Mouse (Mus musculus) CH12.LX (cell line): ENCODE measurements at regions not wholly inside any gene's neighbourhood (a gene's known extent, or its start where the extent isn't known, plus 50 kb on each side); places are given as distances from the start of the nearest gene placed in this dataset.

ENCODE experiments used
- DNase-seq: peaks from one replicate; pipeline ENCODE4 v3.0.0-alpha.2; 2013; ENCODE audit errors: extremely low read depth
- H3K27ac ChIP-seq: 2 replicates; pipeline ENCODE4 v1.5.1; 2012; ENCODE audit warnings: low read depth, mild to moderate bottlenecking, control low read depth, moderate library complexity; ENCODE audit not compliant: insufficient read depth
- H3K27me3 ChIP-seq: replicated peaks from 2 replicates; pipeline ENCODE3; 2012; ENCODE audit warnings: inconsistent platforms
- H3K36me3 ChIP-seq, 2 experiments: replicated peaks in 1 of 2; 2 replicates each; pipeline versions ENCODE3 to v1.6.1; 2012; ENCODE audit warnings: inconsistent platforms in 1 of 2, low read length in 1 of 2, mild to moderate bottlenecking in 1 of 2, mixed read lengths in 1 of 2, moderate library complexity in 1 of 2; ENCODE audit not compliant: control insufficient read depth in 1 of 2, insufficient read depth in 1 of 2
- H3K4me1 ChIP-seq, 2 experiments: 2 replicates each; pipeline ENCODE4 v1.6.1; 2012; ENCODE audit warnings: inconsistent platforms in 1 of 2, moderate library complexity in 1 of 2; ENCODE audit not compliant: insufficient read depth in 2 of 2, control insufficient read depth in 1 of 2
- H3K4me2 ChIP-seq: 2 replicates; pipeline ENCODE4 v1.6.1; 2012; ENCODE audit warnings: low read depth, mild to moderate bottlenecking, control low read depth; ENCODE audit not compliant: poor library complexity, insufficient read depth, severe bottlenecking
- H3K4me3 ChIP-seq, 3 experiments: fragments of 150-350 bp in 1 of 3; sonication (generic) in 1 of 3; replicated peaks in 1 of 3; 2 replicates each; pipeline versions ENCODE3 to v1.5.1; 2011 to 2012; ENCODE audit warnings: low read depth in 2 of 3, low read length in 2 of 3, mild to moderate bottlenecking in 2 of 3, moderate library complexity in 2 of 3, control low read depth in 1 of 3, improper control_type of control experiment in 1 of 3, inconsistent platforms in 1 of 3, mixed read lengths in 1 of 3; ENCODE audit not compliant: poor library complexity in 1 of 3
- H3K79me2 ChIP-seq: replicated peaks from 2 replicates; pipeline ENCODE4 v1.6.1; 2012; ENCODE audit warnings: mild to moderate bottlenecking, moderate library complexity; ENCODE audit not compliant: control insufficient read depth, poor library complexity, insufficient read depth, severe bottlenecking; ENCODE audit errors: extremely low read depth
- H3K9ac ChIP-seq: 2 replicates; pipeline ENCODE4 v1.6.1; 2012; ENCODE audit warnings: low read depth, mild to moderate bottlenecking, control low read depth, moderate library complexity; ENCODE audit not compliant: insufficient read depth
- H3K9me3 ChIP-seq: replicated peaks from 2 replicates; pipeline ENCODE3; 2012; ENCODE audit warnings: low read length, inconsistent platforms, mixed read lengths
- BHLHE40 ChIP-seq: IDR thresholded peaks from 2 replicates; pipeline ENCODE4 v1.6.1; 2011; ENCODE audit warnings: mild to moderate bottlenecking, low read depth, low read length, improper control_type of control experiment
- CHD1 ChIP-seq: IDR thresholded peaks from 2 replicates; pipeline ENCODE4 v1.6.1; 2012; ENCODE audit warnings: low read depth, low read length, improper control_type of control experiment, inconsistent platforms
- ELF1 ChIP-seq: IDR thresholded peaks from 2 replicates; pipeline ENCODE4 v1.6.1; 2014; ENCODE audit warnings: low read depth, mild to moderate bottlenecking, inconsistent platforms, low read length, improper control_type of control experiment
- EP300 ChIP-seq: IDR thresholded peaks from 2 replicates; pipeline ENCODE4 v1.6.1; 2011; ENCODE audit warnings: low read length, improper control_type of control experiment
- GABPA ChIP-seq: IDR thresholded peaks from 2 replicates; pipeline ENCODE4 v1.6.1; 2012; ENCODE audit warnings: low read depth, low read length, improper control_type of control experiment, inconsistent platforms; ENCODE audit not compliant: insufficient replicate concordance
- HCFC1 ChIP-seq: IDR thresholded peaks from 2 replicates; pipeline ENCODE4 v1.6.1; 2012; ENCODE audit warnings: low read depth, mild to moderate bottlenecking, inconsistent platforms, low read length, improper control_type of control experiment
- IRF4 ChIP-seq: IDR thresholded peaks from 2 replicates; pipeline ENCODE4 v1.6.1; 2014; ENCODE audit warnings: low read depth, mild to moderate bottlenecking, inconsistent platforms, low read length, improper control_type of control experiment
- JUND ChIP-seq: conservative IDR thresholded peaks from 2 replicates; pipeline ENCODE4 v1.6.1; 2011; ENCODE audit warnings: low read depth, low read length, improper control_type of control experiment
- KAT2A ChIP-seq: IDR thresholded peaks from 2 replicates; pipeline ENCODE4 v1.6.1; 2012; ENCODE audit warnings: low read length, improper control_type of control experiment, inconsistent platforms; ENCODE audit not compliant: insufficient replicate concordance
- MAX ChIP-seq: IDR thresholded peaks from 2 replicates; pipeline ENCODE4 v1.6.1; 2011; ENCODE audit warnings: low read length, improper control_type of control experiment
- MAZ ChIP-seq: IDR thresholded peaks from 2 replicates; pipeline ENCODE4 v1.6.1; 2012; ENCODE audit warnings: low read depth, mild to moderate bottlenecking, inconsistent platforms, low read length, improper control_type of control experiment, moderate library complexity
- MEF2A ChIP-seq: IDR thresholded peaks from 2 replicates; pipeline ENCODE4 v1.6.1; 2014; ENCODE audit warnings: low read depth, mild to moderate bottlenecking, inconsistent platforms, low read length, improper control_type of control experiment, borderline replicate concordance
- MYC ChIP-seq: IDR thresholded peaks from 2 replicates; pipeline ENCODE4 v1.6.1; 2011; ENCODE audit warnings: low read depth, mild to moderate bottlenecking, improper control_type of control experiment, low read length
- POLR2A ChIP-seq: IDR thresholded peaks from 2 replicates; pipeline ENCODE4 v1.6.1; 2011; ENCODE audit warnings: low read depth, mild to moderate bottlenecking, improper control_type of control experiment, low read length
- POLR2AphosphoS2 ChIP-seq: IDR thresholded peaks from 2 replicates; pipeline ENCODE4 v1.6.1; 2011; ENCODE audit warnings: low read depth, low read length, improper control_type of control experiment
- RAD21 ChIP-seq: IDR thresholded peaks from 2 replicates; pipeline ENCODE4 v1.6.1; 2011; ENCODE audit warnings: low read depth, mild to moderate bottlenecking, low read length, improper control_type of control experiment, moderate library complexity
- RCOR1 ChIP-seq: conservative IDR thresholded peaks from 2 replicates; pipeline ENCODE4 v1.6.1; 2012; ENCODE audit warnings: low read depth, mild to moderate bottlenecking, inconsistent platforms, low read length, improper control_type of control experiment
- SMC3 ChIP-seq: IDR thresholded peaks from 2 replicates; pipeline ENCODE4 v1.6.1; 2011; ENCODE audit warnings: low read depth, low read length, improper control_type of control experiment
- ZMIZ1 ChIP-seq: IDR thresholded peaks from 2 replicates; pipeline ENCODE4 v1.6.1; 2012; ENCODE audit warnings: low read depth, mild to moderate bottlenecking, inconsistent platforms, low read length, improper control_type of control experiment
- dilution Hi-C: fragments of 300-500 bp; cut with MboI; formaldehyde crosslinking; loops from 2 replicates; pipeline ENCODE4 v1.14.3; 2020; ENCODE audit warnings: low sequenced_read_pairs; ENCODE audit not compliant: extremely low pct_unique_long_range_greater_than_20kb, extremely low pct_ligation_motif_present
- in situ Hi-C: fragments of 300-500 bp; cut with MboI; formaldehyde crosslinking; loops from 3 replicates; pipeline ENCODE4 v1.14.3; 2019; ENCODE audit warnings: low sequenced_read_pairs, low pct_ligation_motif_present, low pct_unique_long_range_greater_than_20kb, mixed read lengths

GRCm38 (mm10) chr8:53941144-53941543 is 136.3 kb upstream of the Vegfc start:
- Histone ChIP-seq H3K4me3 (no peak overlapping the region), H3K79me2 (no peaks in the 10 kb centered on the region), H3K36me3 (no peaks in the 10 kb centered on the region), H3K4me1 (no peaks in the 10 kb centered on the region), H3K27me3 (no peaks in the 10 kb centered on the region), H3K9me3 (no peaks in the 10 kb centered on the region), H3K9ac (no peak overlapping the region), H3K27ac (no peak overlapping the region), H3K4me2 (no peak overlapping the region)
- dilution Hi-C loops (no loop called here), in situ Hi-C loops (no loop called here)
- no peak for TF ChIP-seq POLR2AphosphoS2
- TF ChIP-seq MYC = no peak
- TF ChIP-seq BHLHE40 = no peak
- no peak for TF ChIP-seq MAZ
- no peak for TF ChIP-seq MEF2A
- no peak for TF ChIP-seq MAX
- no peak for TF ChIP-seq ELF1
- no peak for TF ChIP-seq RAD21
- no peak for TF ChIP-seq SMC3
- TF ChIP-seq EP300 = no peak
- TF ChIP-seq RCOR1 = no peak
- DNase-seq = no peak

DNA sequence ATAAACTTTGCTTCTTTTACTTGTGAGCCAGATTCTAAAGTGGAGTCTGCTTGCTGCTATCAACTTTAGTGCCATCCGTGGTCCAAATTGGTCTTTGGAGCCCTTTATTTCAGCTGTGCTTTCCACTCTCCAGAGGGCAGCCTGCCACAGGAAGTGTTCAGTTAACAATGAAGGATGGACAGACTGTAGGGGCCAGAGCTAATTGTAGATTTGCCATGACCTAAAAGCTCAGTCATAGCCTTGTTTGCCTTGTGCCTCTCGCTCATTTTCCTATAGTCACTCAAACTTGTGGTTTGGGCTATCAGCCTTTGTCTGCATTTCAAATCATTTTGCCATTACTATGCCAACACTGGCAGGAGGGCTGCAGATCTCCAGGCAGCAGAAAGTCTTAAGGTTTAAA is 131.8 kb upstream of the Vegfc start:
- Histone ChIP-seq H3K27me3 (no peaks in the 10 kb centered on the region), H3K9me3 (no peaks in the 10 kb centered on the region), H3K4me2 (no peak overlapping the region), H3K4me3 (no peak overlapping the region), H3K79me2 (no peaks in the 10 kb centered on the region), H3K4me1 (no peaks in the 10 kb centered on the region), H3K9ac (no peak overlapping the region), H3K36me3 (no peaks in the 10 kb centered on the region), H3K27ac (no peak overlapping the region)
- dilution Hi-C loops = no loop called here
- in situ Hi-C loops = no loop called here
- no peak for DNase-seq
- no peak for TF ChIP-seq IRF4
- TF ChIP-seq POLR2A = no peak
- no peak for TF ChIP-seq ELF1
- no peak for TF ChIP-seq ZMIZ1
- TF ChIP-seq EP300 = no peak
- no peak for TF ChIP-seq CHD1

DNA sequence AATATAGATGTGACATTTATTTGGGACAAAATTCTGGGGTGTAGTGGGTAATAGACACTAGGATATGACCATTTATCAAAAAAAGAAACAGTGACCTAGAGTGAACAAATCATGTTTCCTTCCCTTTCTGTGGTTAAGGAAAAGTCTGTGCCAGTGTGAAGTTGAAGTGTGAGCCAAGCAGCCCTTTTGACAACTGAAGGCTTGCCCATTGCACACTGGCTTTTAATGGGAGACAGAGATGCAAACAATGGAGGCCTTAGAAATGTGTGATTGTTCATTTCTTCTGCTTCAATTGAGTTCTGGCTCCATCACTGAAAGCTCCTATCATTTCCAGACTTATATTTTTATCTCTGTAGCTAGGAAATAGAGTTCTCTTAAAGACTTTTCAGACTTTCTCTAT is 130.0 kb upstream of the Vegfc start:
- dilution Hi-C loops = no loop called here
- no peak for DNase-seq
- H3K36me3 ChIP-seq = no peaks in the 10 kb centered on the region
- TF ChIP-seq GABPA = no peak
- no peak for TF ChIP-seq JUND
- TF ChIP-seq KAT2A = no peak
- TF ChIP-seq EP300 = no peak
- TF ChIP-seq ELF1 = no peak
- TF ChIP-seq BHLHE40 = no peak
- TF ChIP-seq MAX = no peak
- TF ChIP-seq HCFC1 = no peak
- no peak for TF ChIP-seq POLR2A
- TF ChIP-seq MEF2A = no peak
- no peak overlapping the region for H3K9ac ChIP-seq
- no peak overlapping the region for H3K4me2 ChIP-seq
- H3K27ac ChIP-seq = no peak overlapping the region
- H3K4me1 ChIP-seq = no peaks in the 10 kb centered on the region
- no peak overlapping the region for H3K4me3 ChIP-seq
- H3K79me2 ChIP-seq = no peaks in the 10 kb centered on the region
- no peaks in the 10 kb centered on the region for H3K27me3 ChIP-seq
- H3K9me3 ChIP-seq = no peaks in the 10 kb centered on the region
- in situ Hi-C loops = no loop called here
